Mouse (Mus musculus): Measurements from ENCODE around the gene Gyg. TPM values are rescaled to one million over a fixed set of nuclear protein-coding genes. Genes with fewer than 3 reads are reported as not detected.

The Gyg gene
- total RNA-seq, 2 experiments from 2014 or later, result 308 to 375 TPM

Other genes with a start within 250 kb of the Gyg start
- 1 to 10 TPM; 4.7 to 5.2 TPM for gene Cp, start 198.3 kb downstream of the Gyg start, total RNA-seq (2021)
- gene Hps3, start 120.0 kb downstream of the Gyg start, total RNA-seq (2021), result 1 to 10 TPM; 3.0 to 3.6 TPM
- 1 to 10 TPM; 2.5 to 2.9 TPM for gene Hltf, start 97.5 kb downstream of the Gyg start, total RNA-seq (2021)
- 1 to 10 TPM; 1.9 to 3.0 TPM for gene Cpa3, start 86.9 kb upstream of the Gyg start, total RNA-seq (2021)
- not detected for gene Cpb1, start 120.4 kb upstream of the Gyg start, total RNA-seq (2021)
- gene Agtr1b, start 211.9 kb upstream of the Gyg start, total RNA-seq (2021), result not detected